Mouse (Mus musculus) midbrain, postnatal 0 days (tissue): ENCODE data around the gene Tagap1. TPM values are rescaled to one million over a fixed set of nuclear protein-coding genes. Genes with fewer than 3 reads are reported as not detected.
"Not testable (repeated sequence)": the region's sequence is repeated elsewhere in the genome, so short reads cannot be mapped to it uniquely, and the experiment has no call there.

ENCODE experiments used
- ATAC-seq: fragments of 200-750 bp; cut with Nextera tagmentation; 2 replicates; pipeline ENCODE4 v1.8.0; 2017; ENCODE audit warnings: moderate number of reproducible peaks, mild to moderate bottlenecking, moderate TSS enrichment, moderate library complexity; ENCODE audit not compliant: low FRiP score
- DNase-seq: peaks from one replicate; pipeline ENCODE4 v3.0.0-alpha.2; 2015; ENCODE audit warnings: low spot score
- H3K27ac ChIP-seq: fragments of 300-500 bp; sonication (generic); 2 replicates; pipeline ENCODE4 v1.5.1; 2014; ENCODE audit warnings: low read depth, mild to moderate bottlenecking, low read length, mixed read lengths
- H3K27me3 ChIP-seq: fragments of 300-500 bp; sonication (generic); 2 replicates; pipeline ENCODE4 v1.6.1; 2014; ENCODE audit warnings: low read length, control low read depth, mixed read lengths; ENCODE audit not compliant: insufficient read depth
- H3K36me3 ChIP-seq: fragments of 300-500 bp; sonication (generic); 2 replicates; pipeline ENCODE4 v1.6.1; 2014; ENCODE audit warnings: low read length, control low read depth, mixed read lengths; ENCODE audit not compliant: insufficient read depth
- H3K4me1 ChIP-seq: fragments of 300-500 bp; sonication (generic); 2 replicates; pipeline ENCODE4 v1.6.1; 2014; ENCODE audit warnings: mild to moderate bottlenecking, control low read depth, antibody characterized with exemption, low read length, mixed read lengths; ENCODE audit not compliant: insufficient read depth
- H3K4me2 ChIP-seq: fragments of 300-500 bp; sonication (generic); 2 replicates; pipeline ENCODE4 v1.6.1; 2014; ENCODE audit warnings: low read depth, mild to moderate bottlenecking, low read length, mixed read lengths; ENCODE audit not compliant: poor library complexity, severe bottlenecking
- H3K4me3 ChIP-seq: fragments of 300-500 bp; sonication (generic); 2 replicates; pipeline ENCODE4 v1.5.1; 2014; ENCODE audit warnings: low read depth, mild to moderate bottlenecking, low read length, moderate library complexity
- H3K9ac ChIP-seq: fragments of 300-500 bp; sonication (generic); replicated peaks from 2 replicates; pipeline ENCODE4 v1.6.1; 2014; ENCODE audit warnings: mild to moderate bottlenecking, low read length, moderate library complexity, mixed read lengths; ENCODE audit not compliant: poor library complexity, severe bottlenecking
- H3K9me3 ChIP-seq: fragments of 300-500 bp; sonication (generic); 2 replicates; pipeline ENCODE4 v1.6.1; 2016; ENCODE audit warnings: low read length, control low read depth
- WGBS: fragments of 180-500 bp; shearing (Covaris S2); extraction: QIAGEN DNeasy Blood & Tissue Kit; methylation state at CpG from one replicate; pipeline ENCODE4 v1.1.7; 2014; 5-methylcytosine and 5-hydroxymethylcytosine counted together
- polyA plus RNA-seq: library from polyadenylated mRNA; unstranded; fragments of >200 nt; fragmentation: Nextera tagmentation; extraction: Ambion mirVana; gene quantifications from 2 replicates; pipeline ENCODE4 v1.2.1, GENCODE M21; 2015
- total RNA-seq: library from RNA; depleted of rRNA; stranded (reverse); fragments of >200 nt; gene quantifications from 2 replicates; pipeline ENCODE4 v1.2.3, GENCODE M21; 2014; rRNA removed

The Tagap1 gene
- total and polyA plus RNA-seq, 2 experiments from 2014 or later, result 35.8 to 57.0 TPM

DNA sequence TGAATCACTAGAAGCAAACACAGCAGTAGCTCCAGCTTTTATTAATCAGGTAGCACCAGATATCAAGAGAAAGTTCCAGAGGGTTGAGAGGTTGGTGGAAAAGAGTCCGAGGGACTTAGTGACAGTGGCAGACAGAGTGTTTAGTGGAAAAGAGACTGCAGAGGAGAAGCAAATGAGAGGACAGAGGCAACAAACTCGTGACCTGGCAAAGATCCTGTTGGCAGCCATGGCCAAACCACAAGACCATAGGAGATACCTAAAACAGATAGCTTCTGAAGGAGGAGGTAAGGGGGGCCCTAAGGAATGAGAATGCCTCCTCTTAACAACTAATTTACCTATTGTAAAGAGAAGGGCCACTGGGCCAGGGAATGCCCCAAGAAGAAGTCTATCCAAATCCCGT lies 41.6 kb downstream of the Tagap1 start:
- H3K4me2 ChIP-seq, H3K27ac ChIP-seq, ATAC-seq, H3K9me3 ChIP-seq, DNase-seq, H3K27me3 ChIP-seq, H3K4me1 ChIP-seq, H3K4me3 ChIP-seq, H3K36me3 ChIP-seq, H3K9ac ChIP-seq: not testable (repeated sequence)
- WGBS, result 90% methylated on average over 2 of the region's 3 CpGs

DNA sequence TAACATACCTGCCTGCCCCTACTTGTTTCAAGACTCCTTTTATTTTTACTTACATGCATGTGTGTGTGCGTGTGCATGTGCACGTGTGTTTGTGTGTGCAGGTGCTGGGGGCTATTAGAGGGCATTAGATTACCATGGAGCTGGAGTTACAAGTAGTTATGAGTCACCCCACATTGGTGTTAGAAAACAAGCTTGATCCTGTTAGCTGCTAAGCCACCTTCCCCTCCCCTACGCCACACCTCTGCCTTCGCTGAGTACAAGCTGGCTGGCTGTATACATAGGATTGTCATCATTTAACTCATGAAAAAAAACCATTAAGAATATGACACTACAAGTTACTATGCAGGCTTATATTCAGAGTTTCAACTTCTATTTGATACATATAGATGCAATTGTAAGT lies 45.7 kb downstream of the Tagap1 start:
- not testable (repeated sequence) for H3K4me1 ChIP-seq, H3K27me3 ChIP-seq, H3K4me3 ChIP-seq

DNA sequence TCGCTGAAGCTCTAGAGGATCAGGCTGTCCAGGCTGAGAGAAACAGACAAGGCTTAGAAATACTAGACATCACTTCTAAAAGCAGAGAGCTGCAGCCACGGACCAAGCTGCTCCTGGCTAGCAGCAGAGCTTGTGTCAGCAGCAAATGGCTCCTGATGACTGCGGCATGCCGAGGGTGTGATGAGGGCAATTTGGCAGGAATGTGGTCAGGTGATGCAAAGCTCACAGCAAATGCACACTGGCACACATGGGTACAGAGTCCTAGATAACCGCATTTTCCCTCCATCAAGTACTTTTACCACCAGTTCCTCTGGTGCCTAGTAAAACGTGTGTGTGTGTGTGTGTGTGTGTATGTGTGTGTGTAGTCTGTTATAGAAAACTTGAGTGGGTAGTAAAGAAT lies 46.9 kb downstream of the Tagap1 start:
- not testable (repeated sequence) for H3K36me3 ChIP-seq, ATAC-seq, DNase-seq, H3K9ac ChIP-seq, H3K4me1 ChIP-seq, H3K9me3 ChIP-seq, H3K27me3 ChIP-seq, H3K27ac ChIP-seq, H3K4me2 ChIP-seq, H3K4me3 ChIP-seq
- WGBS, result 55% methylated on average over 1 of the region's 6 CpGs

More for the DNA sequence above, 45.7 kb downstream of the Tagap1 start:
- WGBS, result 100% methylated on average over 2 of the region's 4 CpGs
- not testable (repeated sequence) for H3K36me3 ChIP-seq, H3K4me2 ChIP-seq, H3K9ac ChIP-seq, DNase-seq, ATAC-seq, H3K9me3 ChIP-seq, H3K27ac ChIP-seq

Other genes starting within 250 kb of the Tagap1 start
- gene Ezr, start 178.4 kb downstream of the Tagap1 start, total RNA-seq, result 19.5 and 33.8 TPM in 2 replicates
- 27.3 and 28.5 TPM in 2 replicates for gene Ezr, start 178.4 kb downstream of the Tagap1 start, polyA plus RNA-seq
- 28.3 and 28.9 TPM in 2 replicates for gene Rsph3b, start 12.5 kb downstream of the Tagap1 start, total RNA-seq
- gene Rsph3b, start 12.5 kb downstream of the Tagap1 start, polyA plus RNA-seq, result 59.7 and 64.4 TPM in 2 replicates
- gene Rnaset2b, start 9.5 kb upstream of the Tagap1 start, total RNA-seq, result 12.6 and 21.9 TPM in 2 replicates
- 79.6 and 83.9 TPM in 2 replicates for gene Rnaset2b, start 9.5 kb upstream of the Tagap1 start, polyA plus RNA-seq
- 0.42 and 4.6 TPM in 2 replicates for gene Gm49721, start 17.7 kb upstream of the Tagap1 start, total RNA-seq
- 0.22 and 0.53 TPM in 2 replicates for gene Gm49721, start 17.7 kb upstream of the Tagap1 start, polyA plus RNA-seq
- gene Gm1604a, start 64.4 kb upstream of the Tagap1 start, total RNA-seq, result not detected in 2 replicates
- gene Gm1604a, start 64.4 kb upstream of the Tagap1 start, polyA plus RNA-seq, result 0.43 and 0.56 TPM in 2 replicates
- gene Rps6ka2, start 209.0 kb upstream of the Tagap1 start, total RNA-seq, result 33.2 and 34.2 TPM in 2 replicates
- 14.7 and 16.8 TPM in 2 replicates for gene Rps6ka2, start 209.0 kb upstream of the Tagap1 start, polyA plus RNA-seq